Comparison of ENCODE assay signal across 20 mouse cellular contexts in the genomic region with DNA sequence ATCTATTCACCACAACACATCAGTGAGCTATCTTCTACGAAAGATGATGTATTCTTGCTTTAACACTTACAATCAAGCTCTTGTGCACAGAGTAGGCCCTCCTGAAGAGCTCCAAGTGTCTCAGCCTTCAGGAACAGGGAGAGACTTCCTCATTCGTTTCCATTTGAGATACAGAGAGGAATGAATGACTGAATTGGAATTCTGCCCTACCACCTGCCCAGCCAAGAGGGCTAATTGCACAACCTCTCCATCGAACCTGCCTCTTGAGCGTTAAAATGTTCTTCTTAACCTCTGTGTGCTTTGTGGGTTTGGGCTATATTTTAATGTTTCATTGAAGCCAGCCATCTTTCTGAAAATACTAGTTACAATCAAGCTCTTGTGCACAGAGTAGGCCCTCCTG. TPM values are rescaled to one million over a fixed set of nuclear protein-coding genes. Genes with fewer than 3 reads are reported as not detected.
A peak's percentile ranks its signal among the peaks of the same experiment; 100 is the strongest.
DNase-seq lines count a peak whose midpoint lies in the region; ATAC-seq and TF ChIP-seq lines count a peak whose summit lies in the region.
"Had no signal": no experiment of that assay in that cellular context is flagged by ENCODE, and none has a peak within 500 bp of the region (broad histone marks: within the 10 kb centered on the region; RNA-seq: fewer than 3 reads in every experiment).

No protein-coding gene starts in this region.

- H3K27ac ChIP-seq in hindbrain, embryonic 10.5 days: no peak overlapping the region
- H3K27ac ChIP-seq in hindbrain, embryonic 12.5 days: no peak overlapping the region
- H3K27ac ChIP-seq in neural tube, embryonic 15.5 days (replicated peaks): no peak overlapping the region; the same call in 1 of the 2 replicates
- H3K27ac ChIP-seq in lung, embryonic 14.5 days (ENCODE audit: low read depth): peak overlapping the region; percentile 71; the same call in 1 of the 2 replicates
- peak overlapping the region; percentile 66 for H3K27ac ChIP-seq in stomach, embryonic 16.5 days (ENCODE audit: low read length)
- H3K27ac ChIP-seq: intestine, embryonic 15.5 days; neural tube, embryonic 13.5 days had no signal

- H3K4me1 ChIP-seq in hindbrain, embryonic 10.5 days (replicated peaks): peaks cover 10% of the 10 kb centered on the region; the same call in 1 of the 2 replicates
- H3K4me1 ChIP-seq in hindbrain, embryonic 12.5 days: no peaks in the 10 kb centered on the region
- H3K4me1 ChIP-seq in neural tube, embryonic 15.5 days: no peaks in the 10 kb centered on the region; the same call in 1 of the 2 replicates
- H3K4me1 ChIP-seq in lung, embryonic 14.5 days (ENCODE audit: insufficient read depth): no peaks in the 10 kb centered on the region
- no peaks in the 10 kb centered on the region; the same call in 1 of the 2 replicates for H3K4me1 ChIP-seq in stomach, embryonic 16.5 days (ENCODE audit: control insufficient read depth, insufficient read depth, low read length)
- H3K4me1 ChIP-seq: intestine, embryonic 15.5 days; neural tube, embryonic 13.5 days had no signal

- no peaks in the 10 kb centered on the region for H3K27me3 ChIP-seq in hindbrain, embryonic 10.5 days (ENCODE audit: insufficient read depth, poor library complexity, severe bottlenecking)
- H3K27me3 ChIP-seq in hindbrain, embryonic 12.5 days: no peaks in the 10 kb centered on the region
- no peaks in the 10 kb centered on the region for H3K27me3 ChIP-seq in neural tube, embryonic 15.5 days (replicated peaks)
- H3K27me3 ChIP-seq in lung, embryonic 14.5 days (ENCODE audit: insufficient read depth, low read length): no peaks in the 10 kb centered on the region
- no peaks in the 10 kb centered on the region for H3K27me3 ChIP-seq in stomach, embryonic 16.5 days (ENCODE audit: control insufficient read depth, insufficient read depth, low read length)
- H3K27me3 ChIP-seq: heart, embryonic 12.5 days; intestine, embryonic 15.5 days; neural tube, embryonic 13.5 days had no signal

- peaks cover 51% of the 10 kb centered on the region for H3K36me3 ChIP-seq in hindbrain, embryonic 10.5 days
- peaks cover 21% of the 10 kb centered on the region for H3K36me3 ChIP-seq in hindbrain, embryonic 12.5 days
- peaks cover 27% of the 10 kb centered on the region for H3K36me3 ChIP-seq in neural tube, embryonic 15.5 days
- H3K36me3 ChIP-seq in lung, embryonic 14.5 days (ENCODE audit: insufficient read depth): peaks cover 11% of the 10 kb centered on the region
- H3K36me3 ChIP-seq in stomach, embryonic 16.5 days (ENCODE audit: control insufficient read depth, insufficient read depth, low read length): no peaks in the 10 kb centered on the region
- H3K36me3 ChIP-seq: heart, embryonic 12.5 days had no signal

- TF ChIP-seq CTCF in lung, embryonic 14.5 days (IDR thresholded peaks at IDR 0.05; ENCODE audit: low read depth): no peak

- WGBS in hindbrain, embryonic 10.5 days: 85% methylated on average over 4 of the region's 4 CpGs
- 88% methylated on average over 4 of the region's 4 CpGs for WGBS in hindbrain, embryonic 12.5 days
- 83% methylated on average over 4 of the region's 4 CpGs for WGBS in neural tube, embryonic 15.5 days
- WGBS in lung, embryonic 14.5 days: 59% methylated on average over 4 of the region's 4 CpGs
- 72% methylated on average over 4 of the region's 4 CpGs for WGBS in stomach, embryonic 16.5 days

- H3K4me3 ChIP-seq in hindbrain, embryonic 10.5 days: no peak overlapping the region
- H3K4me3 ChIP-seq in hindbrain, embryonic 12.5 days: no peak overlapping the region
- no peak overlapping the region for H3K4me3 ChIP-seq in neural tube, embryonic 15.5 days (replicated peaks)
- H3K4me3 ChIP-seq in lung, embryonic 14.5 days (ENCODE audit: low read depth, low read length): no peak overlapping the region
- H3K4me3 ChIP-seq in stomach, embryonic 16.5 days (replicated peaks; ENCODE audit: low read length): no peak overlapping the region
- H3K4me3 ChIP-seq: heart, embryonic 12.5 days; intestine, embryonic 15.5 days; neural tube, embryonic 13.5 days had no signal

- peak; percentile 2 for DNase-seq in hindbrain, embryonic 10.5 days (ENCODE audit: low spot score)
- DNase-seq in neural tube, embryonic 10.5 days (ENCODE audit: extremely low spot score, low spot score): peak; percentile 8
- DNase-seq in lung, embryonic 14.5 days: peak; percentile 25
- no peak for DNase-seq in right cerebral cortex, postnatal 36 days (ENCODE audit: low spot score in 2 of 2)
- DNase-seq in right cerebral cortex, postnatal 10 days (ENCODE audit: low spot score in 2 of 2): no peak
- DNase-seq: adrenal gland, postnatal 14 days; cerebellum, postnatal 10 days; embryo, embryonic 11 days; kidney, postnatal 36 days; left cerebral cortex, postnatal 4 days; thymus, postnatal 25 days had no signal

- no peak overlapping the region for H3K4me2 ChIP-seq in hindbrain, embryonic 12.5 days (replicated peaks)
- no peak overlapping the region for H3K4me2 ChIP-seq in neural tube, embryonic 15.5 days
- H3K4me2 ChIP-seq in lung, embryonic 14.5 days: no peak overlapping the region
- no peak overlapping the region for H3K4me2 ChIP-seq in stomach, embryonic 16.5 days (ENCODE audit: low read depth, low read length)
- H3K4me2 ChIP-seq: heart, embryonic 12.5 days; intestine, embryonic 15.5 days; neural tube, embryonic 13.5 days had no signal

- ATAC-seq in hindbrain, embryonic 12.5 days (ENCODE audit: low FRiP score): no peak
- no peak for ATAC-seq in neural tube, embryonic 15.5 days (ENCODE audit: low FRiP score)
- ATAC-seq in lung, embryonic 14.5 days (ENCODE audit: insufficient read depth): no peak
- ATAC-seq in stomach, embryonic 16.5 days (ENCODE audit: insufficient read depth, low FRiP score): no peak
- ATAC-seq: CD4-positive, CD25-positive, alpha-beta regulatory T cell, adult 4 months; forebrain, embryonic 16.5 days; intestine, embryonic 15.5 days had no signal

- no peak overlapping the region for H3K9ac ChIP-seq in hindbrain, embryonic 12.5 days
- no peak overlapping the region for H3K9ac ChIP-seq in neural tube, embryonic 15.5 days (replicated peaks)
- no peak overlapping the region for H3K9ac ChIP-seq in lung, embryonic 14.5 days
- no peak overlapping the region for H3K9ac ChIP-seq in stomach, embryonic 16.5 days (ENCODE audit: low read length)
- H3K9ac ChIP-seq: heart, embryonic 12.5 days; intestine, embryonic 15.5 days; neural tube, embryonic 13.5 days had no signal

- no peaks in the 10 kb centered on the region for H3K9me3 ChIP-seq in hindbrain, embryonic 10.5 days
- H3K9me3 ChIP-seq in hindbrain, embryonic 12.5 days (replicated peaks): no peaks in the 10 kb centered on the region
- no peaks in the 10 kb centered on the region for H3K9me3 ChIP-seq in neural tube, embryonic 15.5 days (replicated peaks)
- H3K9me3 ChIP-seq in lung, embryonic 14.5 days (ENCODE audit: low read depth, low read length): no peaks in the 10 kb centered on the region
- no peaks in the 10 kb centered on the region for H3K9me3 ChIP-seq in stomach, embryonic 16.5 days (replicated peaks; ENCODE audit: control insufficient read depth, low read length)
- H3K9me3 ChIP-seq: heart, embryonic 12.5 days; intestine, embryonic 15.5 days; neural tube, embryonic 13.5 days had no signal

RNA-seq across cellular contexts. Expression of gene Mpeg1, which starts 4.1 kb away (rescaled TPM):
- 0.24 and 0.35 TPM in 2 replicates for polyA plus RNA-seq in hindbrain, embryonic 10.5 days (2016; fragmentation: Nextera tagmentation; extraction: Ambion mirVana)
- 0.70 and 0.75 TPM in 2 replicates for polyA plus RNA-seq in hindbrain, embryonic 12.5 days (2016; fragmentation: Nextera tagmentation; extraction: Ambion mirVana)
- polyA plus RNA-seq in neural tube, embryonic 15.5 days (2015; fragmentation: Nextera tagmentation; extraction: Ambion mirVana): 0.61 and 0.88 TPM in 2 replicates
- polyA plus RNA-seq in lung, embryonic 14.5 days (2014; fragmentation: Nextera tagmentation; extraction: Ambion mirVana): 0.63 and 0.76 TPM in 2 replicates
- 1.3 and 1.8 TPM in 2 replicates for polyA plus RNA-seq in stomach, embryonic 16.5 days (2015; fragmentation: Nextera tagmentation; extraction: Ambion mirVana)

RNA-seq across cellular contexts. Expression of gene Dtx4, which starts 36.6 kb away (rescaled TPM):
- polyA plus RNA-seq in hindbrain, embryonic 10.5 days (2016; fragmentation: Nextera tagmentation; extraction: Ambion mirVana): 56.5 and 65.2 TPM in 2 replicates
- 56.7 and 58.6 TPM in 2 replicates for polyA plus RNA-seq in hindbrain, embryonic 12.5 days (2016; fragmentation: Nextera tagmentation; extraction: Ambion mirVana)
- 34.1 and 34.5 TPM in 2 replicates for polyA plus RNA-seq in neural tube, embryonic 15.5 days (2015; fragmentation: Nextera tagmentation; extraction: Ambion mirVana)
- 17.2 and 17.7 TPM in 2 replicates for polyA plus RNA-seq in lung, embryonic 14.5 days (2014; fragmentation: Nextera tagmentation; extraction: Ambion mirVana)
- polyA plus RNA-seq in stomach, embryonic 16.5 days (2015; fragmentation: Nextera tagmentation; extraction: Ambion mirVana): 14.7 and 15.7 TPM in 2 replicates

RNA-seq across cellular contexts. Expression of gene Pfpl, which starts 37.0 kb away (rescaled TPM):
- polyA plus RNA-seq in hindbrain, embryonic 10.5 days (2016; fragmentation: Nextera tagmentation; extraction: Ambion mirVana): not detected in 2 replicates
- polyA plus RNA-seq in hindbrain, embryonic 12.5 days (2016; fragmentation: Nextera tagmentation; extraction: Ambion mirVana): not detected in 2 replicates
- not detected in 2 replicates for polyA plus RNA-seq in neural tube, embryonic 15.5 days (2015; fragmentation: Nextera tagmentation; extraction: Ambion mirVana)
- polyA plus RNA-seq in lung, embryonic 14.5 days (2014; fragmentation: Nextera tagmentation; extraction: Ambion mirVana): not detected in 2 replicates
- polyA plus RNA-seq in stomach, embryonic 16.5 days (2015; fragmentation: Nextera tagmentation; extraction: Ambion mirVana): not detected in 2 replicates
- polyA plus RNA-seq: CD4-positive, CD25-positive, alpha-beta regulatory T cell, adult 4 months; forebrain, embryonic 16.5 days; heart, embryonic 12.5 days; intestine, embryonic 15.5 days; stomach, embryonic 14.5 days had no signal

RNA-seq across cellular contexts. Expression of gene Olfr1441, which starts 47.4 kb away (rescaled TPM):
- polyA plus RNA-seq in hindbrain, embryonic 10.5 days (2016; fragmentation: Nextera tagmentation; extraction: Ambion mirVana): not detected in 2 replicates
- not detected in 2 replicates for polyA plus RNA-seq in hindbrain, embryonic 12.5 days (2016; fragmentation: Nextera tagmentation; extraction: Ambion mirVana)
- not detected in 2 replicates for polyA plus RNA-seq in neural tube, embryonic 15.5 days (2015; fragmentation: Nextera tagmentation; extraction: Ambion mirVana)
- polyA plus RNA-seq in lung, embryonic 14.5 days (2014; fragmentation: Nextera tagmentation; extraction: Ambion mirVana): not detected in 2 replicates
- polyA plus RNA-seq in stomach, embryonic 16.5 days (2015; fragmentation: Nextera tagmentation; extraction: Ambion mirVana): not detected in 2 replicates
- polyA plus RNA-seq: CD4-positive, CD25-positive, alpha-beta regulatory T cell, adult 4 months; forebrain, embryonic 16.5 days; heart, embryonic 12.5 days; intestine, embryonic 15.5 days; neural tube, embryonic 13.5 days; stomach, embryonic 14.5 days had no signal

Comparison
In these comparisons a context has a peak if more than half of its experiments do, and no peak if none do; other contexts are left out.
1. DNase-seq: peak in hindbrain, embryonic 10.5 days (single experiment), neural tube, embryonic 10.5 days (single experiment) and lung, embryonic 14.5 days (single experiment); none in right cerebral cortex, postnatal 36 days (0 of 2) and right cerebral cortex, postnatal 10 days (0 of 2).
2. H3K27ac ChIP-seq: peak in lung, embryonic 14.5 days (single experiment) and stomach, embryonic 16.5 days (single experiment); none in hindbrain, embryonic 10.5 days (single experiment), hindbrain, embryonic 12.5 days (single experiment) and neural tube, embryonic 15.5 days (single experiment).